ENCODE assay signal across 11 mouse cellular contexts in genomic region chr13:34973149-34973548, GRCm38 (mm10). TPM values are rescaled to one million over a fixed set of nuclear protein-coding genes. Genes with fewer than 3 reads are reported as not detected.
A peak's percentile ranks its signal among the peaks of the same experiment; 100 is the strongest.
DNase-seq lines count a peak whose midpoint lies in the region; ATAC-seq and TF ChIP-seq lines count a peak whose summit lies in the region.
"Had no signal": no experiment of that assay in that cellular context is flagged by ENCODE, and none has a peak within 500 bp of the region (broad histone marks: within the 10 kb centered on the region; RNA-seq: fewer than 3 reads in every experiment).

No protein-coding gene starts in this region.

- H3K4me2 ChIP-seq in embryonic facial prominence, embryonic 11.5 days (ENCODE audit: low read depth, low read length): no peak overlapping the region
- no peak overlapping the region for H3K4me2 ChIP-seq in liver, postnatal 0 days (ENCODE audit: low read depth, low read length)
- H3K4me2 ChIP-seq: liver, embryonic 15.5 days had no signal

- no peak for TF ChIP-seq EP300 in liver, postnatal 0 days (IDR thresholded peaks at IDR 0.05; ENCODE audit: low read depth)

- H3K36me3 ChIP-seq in embryonic facial prominence, embryonic 11.5 days (replicated peaks; ENCODE audit: control insufficient read depth, insufficient read depth, low read depth, low read length): 0 out of 2 replicates have a peak, but pooled peaks cover 1% of the 10 kb centered on the region
- H3K36me3 ChIP-seq in embryonic facial prominence, embryonic 10.5 days (replicated peaks): peaks cover 21% of the 10 kb centered on the region
- H3K36me3 ChIP-seq in liver, postnatal 0 days (replicated peaks; ENCODE audit: insufficient read depth, low read length): peaks cover 14% of the 10 kb centered on the region; the same call in 1 of the 2 replicates

- no peaks in the 10 kb centered on the region for H3K27me3 ChIP-seq in embryonic facial prominence, embryonic 11.5 days (ENCODE audit: control insufficient read depth, insufficient read depth, low read length)
- H3K27me3 ChIP-seq in embryonic facial prominence, embryonic 10.5 days (replicated peaks; ENCODE audit: low read depth, poor library complexity, severe bottlenecking): no peaks in the 10 kb centered on the region
- no peaks in the 10 kb centered on the region for H3K27me3 ChIP-seq in liver, postnatal 0 days (ENCODE audit: insufficient read depth, low read length)
- H3K27me3 ChIP-seq: liver, embryonic 15.5 days had no signal

- ATAC-seq in embryonic facial prominence, embryonic 11.5 days (replicated peaks; ENCODE audit: insufficient number of reproducible peaks, low FRiP score, low TSS enrichment, low read depth): no peak
- ATAC-seq in liver, postnatal 0 days: no peak
- no peak for ATAC-seq in cerebellum, adult (ENCODE audit: insufficient number of reproducible peaks, low FRiP score, low TSS enrichment)

- WGBS in embryonic facial prominence, embryonic 11.5 days: 53% methylated on average over 1 of the region's 1 CpGs
- WGBS in embryonic facial prominence, embryonic 10.5 days: 23% methylated on average over 1 of the region's 1 CpGs
- whole genome bisulfite sequencing in liver, postnatal 0 days (ENCODE audit: insufficient replicate concordance): 20% methylated on average over 1 of the region's 1 CpGs

- no peak overlapping the region for H3K27ac ChIP-seq in embryonic facial prominence, embryonic 11.5 days (replicated peaks; ENCODE audit: low read depth, low read length)
- no peak overlapping the region for H3K27ac ChIP-seq in embryonic facial prominence, embryonic 10.5 days (replicated peaks)
- H3K27ac ChIP-seq in liver, postnatal 0 days (ENCODE audit: low read depth): no peak overlapping the region
- H3K27ac ChIP-seq: liver, embryonic 15.5 days had no signal

- no peak overlapping the region for H3K9ac ChIP-seq in embryonic facial prominence, embryonic 11.5 days (replicated peaks; ENCODE audit: low read length)
- H3K9ac ChIP-seq in liver, postnatal 0 days (replicated peaks): no peak overlapping the region
- H3K9ac ChIP-seq: liver, embryonic 15.5 days had no signal

- TF ChIP-seq CTCF in liver, postnatal 0 days (IDR thresholded peaks at IDR 0.05; ENCODE audit: low read depth): peak; percentile 78

- H3K9me3 ChIP-seq in embryonic facial prominence, embryonic 11.5 days (replicated peaks; ENCODE audit: control insufficient read depth, low read length): no peaks in the 10 kb centered on the region
- H3K9me3 ChIP-seq in embryonic facial prominence, embryonic 10.5 days: no peaks in the 10 kb centered on the region
- H3K9me3 ChIP-seq in liver, postnatal 0 days (ENCODE audit: low read length): no peaks in the 10 kb centered on the region
- H3K9me3 ChIP-seq: liver, embryonic 15.5 days had no signal

- H3K4me3 ChIP-seq in embryonic facial prominence, embryonic 11.5 days (ENCODE audit: low read depth, low read length): no peak overlapping the region
- H3K4me3 ChIP-seq in embryonic facial prominence, embryonic 10.5 days: no peak overlapping the region
- no peak overlapping the region for H3K4me3 ChIP-seq in liver, postnatal 0 days (ENCODE audit: low read depth, low read length)
- H3K4me3 ChIP-seq: liver, embryonic 15.5 days had no signal

- H3K4me1 ChIP-seq in embryonic facial prominence, embryonic 11.5 days (ENCODE audit: control insufficient read depth, insufficient read depth, low read length): no peaks in the 10 kb centered on the region
- no peaks in the 10 kb centered on the region for H3K4me1 ChIP-seq in embryonic facial prominence, embryonic 10.5 days
- H3K4me1 ChIP-seq in liver, postnatal 0 days (ENCODE audit: insufficient read depth): no peaks in the 10 kb centered on the region
- H3K4me1 ChIP-seq: liver, embryonic 15.5 days had no signal

- peak; percentile 53 for DNase-seq in embryonic facial prominence, embryonic 11.5 days (ENCODE audit: low spot score)
- no peak for DNase-seq in embryonic facial prominence, embryonic 10.5 days (ENCODE audit: low spot score)
- no peak for DNase-seq in liver, postnatal 0 days
- no peak for DNase-seq in liver
- peak; percentile 61 for DNase-seq in c-Kit-positive CD71-positive TER-119-positive erythroid progenitor cells, embryonic 14.5 days (ENCODE audit: low spot score)
- DNase-seq in retina, adult 2 months (ENCODE audit: low read depth, low spot score): peak; percentile 23
- DNase-seq in spleen, adult 18-20 months: no peak

RNA-seq across cellular contexts. Expression of gene Eci3, which starts 9.5 kb away (rescaled TPM):
- 0.88 and 1.7 TPM in 2 replicates for polyA plus RNA-seq in embryonic facial prominence, embryonic 11.5 days (2014; fragmentation: Nextera tagmentation; extraction: Ambion mirVana)
- polyA plus RNA-seq in embryonic facial prominence, embryonic 10.5 days (2016; fragmentation: Nextera tagmentation; extraction: Ambion mirVana): 0.34 and 0.85 TPM in 2 replicates
- polyA plus RNA-seq in liver, postnatal 0 days (2015; fragmentation: Nextera tagmentation; extraction: Ambion mirVana): 0.08 TPM in 1 of 2 replicates, not detected in the other
- polyA plus RNA-seq: C2C12; liver, embryonic 15.5 days had no signal

RNA-seq across cellular contexts. Expression of gene 4933417A18Rik, which starts 48.9 kb away (rescaled TPM):
- polyA plus RNA-seq in embryonic facial prominence, embryonic 11.5 days (2014; fragmentation: Nextera tagmentation; extraction: Ambion mirVana): not detected in 2 replicates
- polyA plus RNA-seq in embryonic facial prominence, embryonic 10.5 days (2016; fragmentation: Nextera tagmentation; extraction: Ambion mirVana): not detected in 2 replicates
- not detected in 2 replicates for polyA plus RNA-seq in liver, postnatal 0 days (2015; fragmentation: Nextera tagmentation; extraction: Ambion mirVana)
- polyA plus RNA-seq: C2C12; liver, embryonic 15.5 days; urinary bladder, adult 2 months had no signal

RNA-seq across cellular contexts. Expression of gene Fam217a, which starts 49.0 kb away (rescaled TPM):
- 0.83 and 1.6 TPM in 2 replicates for polyA plus RNA-seq in embryonic facial prominence, embryonic 11.5 days (2014; fragmentation: Nextera tagmentation; extraction: Ambion mirVana)
- 0.82 and 1.5 TPM in 2 replicates for polyA plus RNA-seq in embryonic facial prominence, embryonic 10.5 days (2016; fragmentation: Nextera tagmentation; extraction: Ambion mirVana)
- polyA plus RNA-seq in liver, postnatal 0 days (2015; fragmentation: Nextera tagmentation; extraction: Ambion mirVana): 0.15 and 0.34 TPM in 2 replicates
- polyA plus RNA-seq: C2C12 had no signal

RNA-seq across cellular contexts. Expression of gene Eci2, which starts 53.7 kb away (rescaled TPM):
- polyA plus RNA-seq in embryonic facial prominence, embryonic 11.5 days (2014; fragmentation: Nextera tagmentation; extraction: Ambion mirVana): 143 and 147 TPM in 2 replicates
- polyA plus RNA-seq in embryonic facial prominence, embryonic 10.5 days (2016; fragmentation: Nextera tagmentation; extraction: Ambion mirVana): 91.2 and 105 TPM in 2 replicates
- polyA plus RNA-seq in liver, postnatal 0 days (2015; fragmentation: Nextera tagmentation; extraction: Ambion mirVana): 131 and 132 TPM in 2 replicates

Comparison
In these comparisons a context has a peak if more than half of its experiments do, and no peak if none do; other contexts are left out.
1. DNase-seq: peak in embryonic facial prominence, embryonic 11.5 days (single experiment), c-Kit-positive CD71-positive TER-119-positive erythroid progenitor cells, embryonic 14.5 days (single experiment) and retina, adult 2 months (single experiment); none in embryonic facial prominence, embryonic 10.5 days (single experiment), liver, postnatal 0 days (single experiment), liver (single experiment) and spleen, adult 18-20 months (0 of 2).